Mouse (Mus musculus) embryonic fibroblast, embryonic 13.5 days (primary cell): ENCODE measurements around the gene Sspn. TPM values are rescaled to one million over a fixed set of nuclear protein-coding genes. Genes with fewer than 3 reads are reported as not detected.

ENCODE experiments used
- H3K27ac ChIP-seq: 2 replicates; pipeline ENCODE4 v1.5.1; 2012; ENCODE audit warnings: low read length, control low read depth, inconsistent platforms; ENCODE audit not compliant: insufficient read depth
- H3K4me1 ChIP-seq: 2 replicates; pipeline ENCODE4 v1.6.1; 2011; ENCODE audit warnings: low read length; ENCODE audit not compliant: control insufficient read depth, insufficient read depth
- H3K4me3 ChIP-seq: 2 replicates; pipeline ENCODE4 v1.5.1; 2011; ENCODE audit warnings: mild to moderate bottlenecking, control low read depth, low read length; ENCODE audit not compliant: insufficient read depth
- CTCF ChIP-seq: IDR thresholded peaks from 2 replicates; pipeline ENCODE4 v1.5.1; 2011; ENCODE audit warnings: mild to moderate bottlenecking, control low read depth, low read length, moderate library complexity, borderline replicate concordance; ENCODE audit not compliant: insufficient read depth
- POLR2A ChIP-seq: IDR thresholded peaks from 2 replicates; pipeline ENCODE4 v1.6.1; 2011; ENCODE audit warnings: low read depth, mild to moderate bottlenecking, control low read depth, low read length, moderate library complexity
- polyA plus RNA-seq: library from polyadenylated mRNA; stranded (reverse); fragments of >200 nt; gene quantifications from 2 replicates; pipeline ENCODE4 v1.2.4, GENCODE M21; 2011; ENCODE audit warnings: low read depth; ENCODE audit not compliant: missing spikeins, insufficient read length

The Sspn gene
- polyA plus RNA-seq, 1 experiment: 25.0 TPM

DNA sequence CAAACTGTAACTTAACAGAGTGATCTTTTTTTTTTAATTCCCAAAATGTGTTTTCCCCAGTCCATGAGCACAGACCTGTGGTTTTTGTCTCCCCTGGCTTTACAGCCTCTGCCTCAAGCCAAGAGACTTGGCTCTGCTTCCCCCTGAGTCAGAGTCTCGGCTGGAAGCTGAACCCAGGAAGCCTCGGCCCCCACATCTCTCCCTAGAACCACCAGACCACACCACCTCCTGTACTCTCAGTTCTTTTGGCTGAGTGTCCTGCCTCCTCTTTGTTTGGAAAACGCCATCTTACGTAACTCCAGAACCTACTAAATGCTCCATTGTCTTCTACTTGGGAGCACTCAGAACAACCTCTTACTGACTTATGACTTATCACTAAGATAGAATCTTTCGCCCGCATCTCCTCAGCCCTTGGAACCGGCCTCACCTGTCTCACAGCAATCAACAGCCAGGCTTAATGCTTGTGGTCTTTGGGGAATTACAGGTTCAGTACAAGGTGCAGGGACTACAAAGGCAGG is 36.9 kb downstream of the Sspn start:
- Histone ChIP-seq H3K4me1 (peaks cover 14% of the 10 kb centered on the region), H3K27ac (peak overlapping the region; percentile 90), H3K4me3 (no peak overlapping the region)
- TF ChIP-seq CTCF: no peak
- no peak for TF ChIP-seq POLR2A

DNA sequence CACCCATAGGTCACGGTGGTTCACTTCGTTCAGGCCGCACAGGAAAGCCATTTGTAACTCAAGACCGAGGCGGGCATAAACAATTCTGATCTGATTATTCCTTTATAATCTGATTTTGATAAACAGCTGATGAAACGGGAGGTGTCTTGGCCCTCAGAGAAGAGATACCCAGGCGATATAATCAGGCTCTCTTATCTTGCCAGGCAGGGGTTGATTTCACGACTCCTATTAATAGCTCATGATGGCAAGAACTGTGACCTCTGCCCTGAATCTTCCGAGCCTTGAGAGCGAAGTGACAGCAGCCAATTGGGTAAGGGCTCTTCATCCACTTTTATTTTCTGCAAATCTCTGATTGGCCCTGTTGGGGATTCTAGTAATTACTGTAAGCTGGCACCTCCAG is 37.4 kb downstream of the Sspn start:
- H3K4me3 ChIP-seq: no peak overlapping the region
- peak overlapping the region; percentile 54 for H3K27ac ChIP-seq
- peaks cover 14% of the 10 kb centered on the region for H3K4me1 ChIP-seq
- TF ChIP-seq POLR2A (no peak), CTCF (no peak)

DNA sequence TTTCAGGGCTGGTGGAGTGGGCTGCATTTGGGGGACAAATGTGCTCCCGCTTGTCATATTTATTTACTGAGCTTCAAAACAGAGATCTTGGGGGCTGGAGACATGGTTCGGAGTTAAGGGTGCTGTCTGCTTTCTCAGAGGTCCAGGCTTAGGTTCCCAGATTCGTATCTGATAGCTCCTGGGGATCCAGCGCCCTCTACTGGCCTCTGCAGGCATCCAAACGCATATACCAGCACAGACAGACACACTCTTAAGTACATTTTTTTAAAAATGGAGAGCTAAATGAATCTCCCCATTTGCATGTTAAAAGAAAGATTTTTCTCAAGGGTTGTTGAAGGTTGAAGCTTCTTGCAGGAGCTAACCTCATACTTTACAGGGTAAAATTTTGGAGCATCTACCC is 38.1 kb downstream of the Sspn start:
- TF ChIP-seq POLR2A (no peak), CTCF (no peak)
- Histone ChIP-seq H3K4me1 (peaks cover 14% of the 10 kb centered on the region), H3K27ac (no peak overlapping the region), H3K4me3 (no peak overlapping the region)

DNA sequence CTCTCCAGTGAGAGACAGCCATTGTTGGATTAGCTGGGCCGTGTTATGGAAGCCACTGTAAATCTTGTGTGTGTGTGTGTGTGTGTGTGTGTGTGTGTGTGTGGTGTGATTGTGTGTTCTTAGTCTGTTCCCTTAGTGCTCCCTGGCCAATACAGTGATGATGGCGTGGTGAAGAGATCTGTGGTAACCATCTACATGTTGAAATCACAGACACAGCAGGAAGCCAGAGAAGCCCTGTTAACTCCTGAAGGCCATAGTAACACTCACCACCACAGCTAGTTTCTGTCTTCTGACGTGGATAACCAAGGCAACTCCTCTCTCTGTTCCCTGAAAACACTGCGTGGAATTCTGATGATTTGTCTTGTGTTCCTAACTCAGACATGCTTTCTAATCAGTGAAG is 40.7 kb downstream of the Sspn start:
- peaks cover 16% of the 10 kb centered on the region for H3K4me1 ChIP-seq
- TF ChIP-seq CTCF (no peak), POLR2A (no peak)
- no peak overlapping the region for H3K27ac ChIP-seq
- H3K4me3 ChIP-seq: no peak overlapping the region

DNA sequence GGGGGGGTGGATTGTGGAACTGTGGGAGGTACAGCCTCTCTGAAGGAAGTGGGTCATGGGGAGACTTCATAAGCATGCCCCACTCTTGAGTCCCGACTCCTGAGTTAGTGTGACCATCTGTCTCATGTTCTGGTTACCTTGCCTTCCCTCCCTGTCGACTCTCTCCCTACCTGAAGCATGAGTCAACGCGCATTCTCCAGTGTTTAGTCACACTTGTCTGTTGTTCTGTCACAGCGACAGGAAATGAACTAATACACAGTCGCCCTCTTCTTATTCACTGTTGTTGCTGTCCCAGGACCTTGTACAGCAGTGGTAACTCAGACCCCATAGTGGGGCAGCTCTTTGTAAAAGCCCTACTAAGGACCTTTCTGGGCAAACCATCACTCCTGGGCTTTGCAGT is 41.4 kb downstream of the Sspn start:
- Histone ChIP-seq H3K4me1 (peaks cover 15% of the 10 kb centered on the region), H3K4me3 (no peak overlapping the region), H3K27ac (no peak overlapping the region)
- TF ChIP-seq CTCF: no peak
- TF ChIP-seq POLR2A: no peak

- H3K4me1 ChIP-seq: peaks cover 17% of the 10 kb centered on the region
- H3K27ac ChIP-seq: no peak overlapping the region
- no peak overlapping the region for H3K4me3 ChIP-seq
- TF ChIP-seq CTCF: no peak
- TF ChIP-seq POLR2A: no peak
These were observed 41.9 kb downstream of the Sspn start for GRCm38 (mm10) chr6:145973356-145973755.

GRCm38 (mm10) chr6:145974766-145975165 is 43.3 kb downstream of the Sspn start:
- peaks cover 15% of the 10 kb centered on the region for H3K4me1 ChIP-seq
- H3K4me3 ChIP-seq: no peak overlapping the region
- TF ChIP-seq POLR2A (no peak), CTCF (no peak)
- H3K27ac ChIP-seq: no peak overlapping the region

DNA sequence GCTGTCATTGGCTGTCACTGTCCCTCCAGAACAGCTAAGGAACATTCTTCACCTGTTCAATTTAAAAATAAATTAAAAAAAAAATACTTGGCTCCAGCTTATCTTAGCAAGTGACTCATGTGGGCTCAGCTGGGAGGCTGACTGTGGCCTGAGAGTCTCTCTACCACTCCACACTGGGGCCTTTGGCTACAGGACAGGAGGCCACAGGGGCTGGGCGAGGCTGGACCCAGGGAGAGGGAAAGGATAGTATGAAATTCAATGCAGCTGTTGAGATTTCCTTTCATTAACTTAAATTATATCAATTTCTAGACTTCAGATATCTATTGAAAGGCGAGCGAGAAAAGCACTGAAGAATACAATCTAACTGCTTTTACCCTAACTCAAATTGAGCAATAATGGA is 45.9 kb downstream of the Sspn start:
- H3K4me3 ChIP-seq: no peak overlapping the region
- H3K4me1 ChIP-seq: peaks cover 15% of the 10 kb centered on the region
- no peak for TF ChIP-seq POLR2A
- no peak for TF ChIP-seq CTCF
- peak overlapping the region; percentile 73 for H3K27ac ChIP-seq

- Histone ChIP-seq H3K4me3 (no peak overlapping the region), H3K4me1 (peaks cover 13% of the 10 kb centered on the region), H3K27ac (peak overlapping the region; percentile 73)
- TF ChIP-seq CTCF (no peak), POLR2A (no peak)
These were observed 46.5 kb downstream of the Sspn start for GRCm38 (mm10) chr6:145977771-145978450.

GRCm38 (mm10) chr6:145981074-145981473 is 49.6 kb downstream of the Sspn start:
- TF ChIP-seq CTCF (no peak), POLR2A (no peak)
- H3K4me1 ChIP-seq: peaks cover 10% of the 10 kb centered on the region
- H3K4me3 ChIP-seq: no peak overlapping the region
- H3K27ac ChIP-seq: no peak overlapping the region

DNA sequence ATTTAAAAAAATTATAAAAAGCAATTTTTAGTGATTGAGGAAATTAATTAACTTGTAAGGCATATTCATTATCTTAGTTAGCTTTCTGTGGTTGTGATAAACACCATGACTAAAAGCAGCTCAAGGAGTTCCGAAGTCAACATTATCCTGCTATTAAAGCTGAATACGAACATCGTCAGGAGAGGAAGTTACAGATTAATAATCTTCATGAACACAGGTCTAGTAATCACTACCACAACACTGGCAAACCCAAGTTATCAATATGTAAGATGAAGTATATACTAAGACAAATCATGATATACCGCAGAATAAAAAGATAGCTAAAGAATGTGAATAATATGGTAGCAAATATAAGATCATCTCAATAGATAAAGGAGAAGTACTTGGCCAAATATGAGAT is 50.9 kb downstream of the Sspn start:
- TF ChIP-seq POLR2A (no peak), CTCF (no peak)
- peaks cover 6% of the 10 kb centered on the region; the same call in 1 of the 2 replicates for H3K4me1 ChIP-seq

More for the DNA sequence above, 50.9 kb downstream of the Sspn start:
- no peak overlapping the region for H3K27ac ChIP-seq
- no peak overlapping the region for H3K4me3 ChIP-seq
